Mouse (Mus musculus) kidney, embryonic 16.5 days (tissue): ENCODE measurements at regions not wholly inside any gene's neighbourhood (a gene's known extent, or its start where the extent isn't known, plus 50 kb on each side); places are given as distances from the start of the nearest gene placed in this dataset.

Experiments
- ATAC-seq: fragments of 200-750 bp; cut with Nextera tagmentation; 2 replicates; pipeline ENCODE4 v1.8.0; 2017; ENCODE audit warnings: moderate TSS enrichment; ENCODE audit not compliant: low FRiP score, low TSS enrichment
- H3K27ac ChIP-seq: fragments of 300-500 bp; sonication (generic); 2 replicates; pipeline ENCODE4 v1.5.1; 2014; ENCODE audit warnings: low read length
- H3K27me3 ChIP-seq: fragments of 300-500 bp; sonication (generic); 2 replicates; pipeline ENCODE4 v1.6.1; 2014; ENCODE audit warnings: low read length, control low read depth, mixed read lengths; ENCODE audit not compliant: insufficient read depth
- H3K36me3 ChIP-seq: fragments of 300-500 bp; sonication (generic); 2 replicates; pipeline ENCODE4 v1.6.1; 2014; ENCODE audit warnings: low read length, control low read depth, mixed read lengths; ENCODE audit not compliant: insufficient read depth
- H3K4me1 ChIP-seq: fragments of 300-500 bp; sonication (generic); 2 replicates; pipeline ENCODE4 v1.6.1; 2014; ENCODE audit warnings: low read length, control low read depth, mixed read lengths; ENCODE audit not compliant: insufficient read depth
- H3K4me2 ChIP-seq: fragments of 300-500 bp; sonication (generic); replicated peaks from 2 replicates; pipeline ENCODE4 v1.6.1; 2014; ENCODE audit warnings: low read depth, low read length
- H3K4me3 ChIP-seq: fragments of 300-500 bp; sonication (generic); 2 replicates; pipeline ENCODE4 v1.5.1; 2014; ENCODE audit warnings: mild to moderate bottlenecking, low read length
- H3K9ac ChIP-seq: fragments of 300-500 bp; sonication (generic); replicated peaks from 2 replicates; pipeline ENCODE4 v1.6.1; 2014; ENCODE audit warnings: low read length
- H3K9me3 ChIP-seq: fragments of 300-500 bp; sonication (generic); 2 replicates; pipeline ENCODE4 v1.6.1; 2016; ENCODE audit warnings: low read length, control low read depth
- WGBS: fragments of 180-500 bp; shearing (Covaris S2); extraction: QIAGEN DNeasy Blood & Tissue Kit; methylation state at CpG from one replicate; pipeline ENCODE4 v1.1.7; 2014; 5-methylcytosine and 5-hydroxymethylcytosine counted together

DNA sequence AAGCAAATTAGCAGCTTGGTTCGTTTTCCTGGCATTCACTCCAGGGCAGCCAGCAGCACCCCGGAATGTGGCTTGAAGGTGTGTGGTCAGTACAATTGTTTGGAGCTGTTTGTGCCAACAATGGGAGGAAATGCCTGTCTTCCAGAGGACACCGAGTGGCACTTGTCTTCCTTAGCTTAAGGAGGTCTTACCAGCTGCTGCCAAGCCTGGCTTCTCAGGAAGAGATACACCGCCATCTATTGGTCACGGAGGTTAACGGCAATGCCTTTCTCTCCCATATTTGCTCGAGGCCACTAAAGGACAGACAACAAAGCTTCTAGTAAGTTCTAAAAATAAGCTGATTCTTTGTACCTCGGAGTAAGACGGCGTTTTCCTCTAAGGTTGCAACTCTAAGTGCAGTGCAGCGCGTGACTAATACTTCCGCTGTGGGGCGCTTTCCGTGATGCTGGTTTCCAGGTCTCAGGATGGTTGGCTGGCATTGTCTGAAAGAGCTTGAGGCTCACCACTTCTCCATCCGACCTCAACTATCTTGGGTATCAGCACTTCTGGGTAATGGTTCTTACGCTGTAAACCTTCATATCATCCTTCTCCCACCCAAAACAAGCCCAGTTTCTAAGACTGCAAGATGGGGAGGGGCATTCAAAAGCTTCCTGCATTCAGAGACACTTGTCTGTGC, 145.2 kb downstream of the Psat1 start:
- WGBS = 6% methylated on average over 17 of the region's 17 CpGs
- peak; percentile 87 for ATAC-seq
- H3K9me3 ChIP-seq = no peaks in the 10 kb centered on the region
- H3K4me2 ChIP-seq = peak overlapping the region; percentile 58
- H3K4me3 ChIP-seq = peak overlapping the region; percentile 38
- H3K27me3 ChIP-seq = peaks cover 8% of the 10 kb centered on the region
- H3K4me1 ChIP-seq = peaks cover 11% of the 10 kb centered on the region
- H3K36me3 ChIP-seq = no peaks in the 10 kb centered on the region
- H3K9ac ChIP-seq = no peak overlapping the region
- H3K27ac ChIP-seq = no peak overlapping the region

DNA sequence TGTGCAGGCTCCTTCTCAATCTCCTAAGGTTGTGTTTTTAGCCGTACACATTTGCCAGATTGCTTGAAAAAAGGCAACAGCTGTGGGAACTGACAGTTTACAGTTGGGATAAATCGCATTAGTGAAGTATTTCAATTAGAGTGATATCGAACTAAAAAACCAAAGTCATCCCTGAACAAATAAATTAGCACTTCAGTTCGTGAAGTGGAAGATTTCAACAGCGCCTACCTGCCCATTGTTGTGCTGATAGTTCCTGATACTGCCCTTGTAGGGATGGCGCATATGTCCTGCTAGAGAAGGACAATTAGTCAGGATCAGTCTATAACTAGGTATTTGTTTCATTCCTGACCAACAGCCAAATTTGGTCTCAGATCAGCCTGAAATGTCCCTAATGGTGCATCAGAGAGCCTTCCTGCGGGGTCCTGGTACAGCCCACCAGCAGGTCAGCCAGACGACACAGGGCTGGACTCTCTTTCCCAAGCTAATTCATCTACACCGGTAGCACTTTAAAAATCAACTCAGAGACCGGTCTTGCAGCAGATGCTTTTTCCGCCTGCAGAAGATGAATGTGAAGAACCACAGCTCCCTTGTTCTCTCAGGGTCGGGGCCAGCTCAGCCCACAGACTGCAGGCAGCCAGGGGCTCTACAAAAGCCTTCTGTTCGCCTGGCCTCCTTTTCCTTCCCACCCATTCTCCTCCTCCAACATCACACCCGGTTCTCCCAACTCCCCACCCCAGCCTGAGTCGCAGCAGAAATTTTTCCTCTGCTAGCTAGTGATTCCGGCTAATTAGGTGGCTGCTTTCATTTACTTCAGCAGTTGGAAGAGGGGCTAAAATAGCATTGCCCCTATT, 146.1 kb downstream of the Psat1 start:
- peak; percentile 77 for ATAC-seq
- peaks cover 8% of the 10 kb centered on the region for H3K27me3 ChIP-seq
- no peaks in the 10 kb centered on the region for H3K36me3 ChIP-seq
- peaks cover 18% of the 10 kb centered on the region for H3K4me1 ChIP-seq
- peak overlapping the region; percentile 38 for H3K4me3 ChIP-seq
- H3K9ac ChIP-seq = peak overlapping the region; percentile 56
- H3K4me2 ChIP-seq = peak overlapping the region; percentile 58
- H3K27ac ChIP-seq = no peak overlapping the region
- H3K9me3 ChIP-seq = no peaks in the 10 kb centered on the region
- 23% methylated on average over 16 of the region's 16 CpGs for WGBS

DNA sequence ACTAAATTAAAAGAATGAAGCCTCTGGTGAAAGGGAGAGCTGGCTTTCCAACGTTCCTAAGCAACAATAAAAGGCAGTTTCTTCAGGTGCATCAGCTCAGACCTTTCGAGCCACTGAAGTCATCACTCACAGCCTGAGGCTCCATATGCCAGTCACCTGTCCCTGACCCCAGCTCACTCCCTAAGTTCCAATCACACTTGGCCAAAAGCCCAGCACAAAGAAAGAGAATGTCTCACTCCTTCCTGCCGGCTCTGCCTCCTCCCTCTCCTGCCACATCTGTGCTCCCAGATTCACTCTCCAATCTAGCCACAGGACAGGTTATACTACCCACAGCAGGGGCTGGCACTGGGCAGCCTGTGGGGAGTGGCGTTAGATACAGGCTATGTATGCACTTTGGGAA, 150.7 kb downstream of the Psat1 start:
- Histone ChIP-seq H3K4me3 (no peak overlapping the region), H3K9me3 (no peaks in the 10 kb centered on the region), H3K4me1 (peaks cover 20% of the 10 kb centered on the region), H3K27me3 (0 out of 2 replicates have a peak, but pooled peaks cover 3% of the 10 kb centered on the region), H3K36me3 (no peaks in the 10 kb centered on the region), H3K27ac (no peak overlapping the region), H3K4me2 (no peak overlapping the region), H3K9ac (no peak overlapping the region)
- peak; percentile 30; the same call in 1 of the 2 replicates for ATAC-seq
- WGBS = 17% methylated on average over 4 of the region's 4 CpGs

DNA sequence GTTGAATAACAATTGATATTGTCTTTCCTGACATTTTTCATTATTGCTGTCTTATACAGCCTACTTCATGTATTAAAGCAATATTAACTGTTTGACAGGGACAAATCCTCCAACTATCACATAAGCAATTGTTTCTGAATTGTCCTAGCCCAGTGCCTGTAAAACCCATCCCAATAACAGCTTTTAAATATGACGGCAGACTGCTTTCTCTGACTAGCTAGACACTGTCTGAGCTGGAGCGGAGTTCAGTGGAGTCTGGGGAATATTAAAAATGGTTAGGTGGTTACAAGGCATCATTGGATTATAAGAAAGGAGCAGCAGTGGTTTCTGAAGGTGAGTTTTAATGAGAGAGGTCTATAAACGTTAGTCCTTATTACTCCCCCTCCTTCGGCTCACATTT, 155.2 kb downstream of the Psat1 start:
- H3K4me3 ChIP-seq = no peak overlapping the region
- no peaks in the 10 kb centered on the region for H3K9me3 ChIP-seq
- H3K27ac ChIP-seq = no peak overlapping the region
- H3K4me1 ChIP-seq = peaks cover 14% of the 10 kb centered on the region; the same call in 1 of the 2 replicates
- WGBS = 66% methylated on average over 4 of the region's 4 CpGs
- H3K4me2 ChIP-seq = no peak overlapping the region
- no peak overlapping the region for H3K9ac ChIP-seq
- no peak for ATAC-seq
- no peaks in the 10 kb centered on the region for H3K36me3 ChIP-seq
- no peaks in the 10 kb centered on the region for H3K27me3 ChIP-seq

DNA sequence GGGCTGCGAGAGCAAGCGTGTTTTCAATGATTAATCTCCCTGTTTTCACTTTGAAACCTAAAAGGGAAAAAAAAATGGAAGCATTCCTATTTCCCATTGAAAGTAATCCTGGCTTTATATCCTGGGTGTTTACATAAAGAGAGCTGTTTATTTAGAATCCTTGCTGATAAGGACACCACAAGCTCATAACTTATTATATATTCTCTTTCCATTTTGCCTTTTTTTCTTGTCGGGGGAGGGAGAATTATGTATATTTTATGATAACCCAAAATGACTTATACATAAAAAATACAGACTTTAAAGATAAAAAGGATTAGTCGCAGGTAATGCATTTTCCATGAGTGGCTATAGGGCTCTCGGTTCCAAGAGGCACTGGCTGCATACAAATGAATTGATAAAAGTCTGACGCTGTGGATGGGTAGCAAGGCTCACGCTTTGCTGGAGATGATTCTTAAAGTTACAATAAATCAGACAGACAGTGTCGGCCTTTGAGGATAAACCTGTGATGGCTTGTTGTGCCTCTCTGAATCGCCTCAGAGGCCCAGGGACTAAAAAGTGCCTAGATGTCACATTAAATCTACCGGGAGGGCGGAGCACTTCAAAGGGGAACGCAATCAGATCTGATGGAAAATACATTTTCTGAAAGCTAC, 155.7 kb downstream of the Psat1 start:
- H3K4me2 ChIP-seq = peak overlapping the region; percentile 36

DNA sequence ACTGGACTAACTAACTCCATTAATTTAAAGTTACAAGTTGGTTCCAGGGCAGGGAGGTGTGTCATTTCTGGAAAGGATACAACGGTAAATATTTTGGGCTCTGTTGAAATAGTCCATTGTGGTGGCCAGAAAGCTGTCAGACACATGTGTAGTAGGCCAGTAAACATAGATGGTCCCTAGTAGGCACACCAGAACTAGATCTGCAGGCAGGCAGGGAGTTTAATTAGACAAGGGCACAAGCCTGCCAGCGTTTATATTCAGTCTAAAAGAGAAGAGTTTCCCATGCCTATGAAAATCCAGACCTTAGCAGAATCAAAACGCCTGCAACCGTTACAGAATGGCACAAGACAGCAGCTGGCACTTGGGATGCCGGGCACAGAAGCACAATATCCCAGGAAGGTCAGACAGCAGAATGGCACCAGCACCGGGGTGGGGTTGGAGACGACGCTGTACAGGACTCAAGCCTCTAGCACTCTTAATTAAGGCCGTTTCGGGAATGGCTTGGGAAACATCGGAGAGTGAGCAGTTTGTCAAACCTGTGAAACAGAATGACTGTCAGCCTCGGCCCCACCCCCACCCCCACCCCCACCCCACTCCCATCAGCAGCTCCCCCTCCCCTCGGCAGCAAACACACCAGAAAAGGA, 156.4 kb downstream of the Psat1 start:
- H3K36me3 ChIP-seq = no peaks in the 10 kb centered on the region
- H3K4me2 ChIP-seq = peak overlapping the region; percentile 36
- H3K27ac ChIP-seq = no peak overlapping the region
- no peaks in the 10 kb centered on the region for H3K27me3 ChIP-seq
- 20% methylated on average over 13 of the region's 13 CpGs for WGBS
- no peak for ATAC-seq
- no peak overlapping the region for H3K4me3 ChIP-seq
- no peaks in the 10 kb centered on the region for H3K9me3 ChIP-seq
- no peak overlapping the region for H3K9ac ChIP-seq
- peaks cover 7% of the 10 kb centered on the region; the same call in 1 of the 2 replicates for H3K4me1 ChIP-seq

More for the DNA sequence above, 155.7 kb downstream of the Psat1 start:
- Histone ChIP-seq H3K27ac (no peak overlapping the region), H3K4me1 (peaks cover 10% of the 10 kb centered on the region; the same call in 1 of the 2 replicates), H3K27me3 (no peaks in the 10 kb centered on the region), H3K36me3 (no peaks in the 10 kb centered on the region), H3K9me3 (no peaks in the 10 kb centered on the region), H3K4me3 (no peak overlapping the region), H3K9ac (no peak overlapping the region)
- ATAC-seq = no peak
- 40% methylated on average over 12 of the region's 12 CpGs for WGBS

DNA sequence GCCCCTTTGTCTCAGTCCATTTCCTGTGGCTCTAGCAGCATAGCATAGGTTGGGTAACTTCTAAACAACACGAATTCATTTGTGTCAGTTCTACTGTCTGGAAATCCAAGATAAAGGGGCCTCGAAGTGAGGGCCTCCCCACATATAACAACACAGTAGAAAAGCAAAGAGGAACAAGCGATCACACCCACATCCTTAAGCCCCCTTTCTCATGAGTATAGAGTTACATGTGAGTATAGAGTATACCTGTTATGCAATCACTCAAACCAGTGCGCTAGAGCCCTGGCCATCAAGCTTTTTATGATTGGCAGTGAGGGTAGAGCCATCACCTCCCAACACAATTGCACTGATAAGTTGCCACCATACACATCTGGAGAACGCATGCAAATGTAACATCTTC, 157.4 kb downstream of the Psat1 start:
- H3K9me3 ChIP-seq = no peaks in the 10 kb centered on the region
- H3K9ac ChIP-seq = no peak overlapping the region
- 56% methylated on average over 5 of the region's 5 CpGs for WGBS
- H3K4me3 ChIP-seq = no peak overlapping the region
- H3K4me2 ChIP-seq = no peak overlapping the region
- peaks cover 7% of the 10 kb centered on the region; the same call in 1 of the 2 replicates for H3K4me1 ChIP-seq
- no peak overlapping the region for H3K27ac ChIP-seq
- no peaks in the 10 kb centered on the region for H3K36me3 ChIP-seq
- 0 out of 2 replicates have a peak, but pooled peaks have one; percentile 12 for ATAC-seq
- H3K27me3 ChIP-seq = no peaks in the 10 kb centered on the region

DNA sequence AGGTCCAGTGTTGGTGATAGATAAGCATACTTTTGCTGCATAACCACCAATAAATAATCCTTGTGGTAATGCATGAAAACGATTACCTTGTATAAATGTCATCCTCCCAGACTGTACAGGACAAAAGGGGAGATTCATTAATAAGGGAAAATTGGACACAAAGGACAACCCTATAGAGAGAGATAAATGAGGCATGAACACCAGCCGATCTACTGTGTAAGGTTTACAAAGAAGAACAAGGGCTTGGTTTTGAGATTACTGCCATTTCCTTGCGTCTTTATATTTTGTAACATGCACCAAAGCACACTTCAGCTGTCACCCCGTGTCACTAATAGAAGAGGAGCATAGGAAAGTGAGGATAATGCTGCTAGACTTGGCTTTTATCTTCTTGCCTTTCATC, 162.5 kb downstream of the Psat1 start:
- no peaks in the 10 kb centered on the region for H3K36me3 ChIP-seq
- WGBS = 49% methylated on average over 4 of the region's 4 CpGs

DNA sequence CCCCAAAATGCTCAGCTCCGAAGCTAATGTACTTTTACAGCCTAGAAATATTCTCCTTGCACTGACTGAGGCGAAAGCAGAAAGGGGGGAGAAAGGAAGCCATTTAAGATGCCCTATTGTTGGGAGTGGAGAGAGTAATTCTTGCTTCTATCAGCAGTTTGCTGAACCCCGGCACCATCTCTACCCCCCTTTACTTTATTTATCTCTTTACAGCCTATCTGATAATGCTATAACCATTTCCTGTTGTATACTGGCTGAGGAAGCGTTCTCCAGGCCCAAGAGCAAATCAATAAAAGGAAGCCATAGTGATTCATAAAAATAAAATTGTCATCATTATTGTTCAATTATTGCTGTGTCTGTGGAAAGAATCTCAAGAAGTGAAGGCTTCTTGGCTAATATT, 177.5 kb downstream of the Psat1 start:
- Histone ChIP-seq H3K4me1 (no peaks in the 10 kb centered on the region), H3K9me3 (no peaks in the 10 kb centered on the region), H3K27me3 (no peaks in the 10 kb centered on the region), H3K9ac (no peak overlapping the region), H3K4me2 (no peak overlapping the region), H3K4me3 (no peak overlapping the region), H3K27ac (no peak overlapping the region), H3K36me3 (no peaks in the 10 kb centered on the region)
- no peak for ATAC-seq
- WGBS = 56% methylated on average over 4 of the region's 4 CpGs

More for the DNA sequence above, 162.5 kb downstream of the Psat1 start:
- Histone ChIP-seq H3K4me2 (no peak overlapping the region), H3K4me1 (peaks cover 4% of the 10 kb centered on the region; the same call in 1 of the 2 replicates), H3K9me3 (0 out of 2 replicates have a peak, but pooled peaks cover 2% of the 10 kb centered on the region), H3K27me3 (no peaks in the 10 kb centered on the region), H3K27ac (no peak overlapping the region), H3K9ac (no peak overlapping the region), H3K4me3 (no peak overlapping the region)
- ATAC-seq = no peak
